Mouse (Mus musculus): ENCODE measurements around the gene Wdr54.

DNA sequence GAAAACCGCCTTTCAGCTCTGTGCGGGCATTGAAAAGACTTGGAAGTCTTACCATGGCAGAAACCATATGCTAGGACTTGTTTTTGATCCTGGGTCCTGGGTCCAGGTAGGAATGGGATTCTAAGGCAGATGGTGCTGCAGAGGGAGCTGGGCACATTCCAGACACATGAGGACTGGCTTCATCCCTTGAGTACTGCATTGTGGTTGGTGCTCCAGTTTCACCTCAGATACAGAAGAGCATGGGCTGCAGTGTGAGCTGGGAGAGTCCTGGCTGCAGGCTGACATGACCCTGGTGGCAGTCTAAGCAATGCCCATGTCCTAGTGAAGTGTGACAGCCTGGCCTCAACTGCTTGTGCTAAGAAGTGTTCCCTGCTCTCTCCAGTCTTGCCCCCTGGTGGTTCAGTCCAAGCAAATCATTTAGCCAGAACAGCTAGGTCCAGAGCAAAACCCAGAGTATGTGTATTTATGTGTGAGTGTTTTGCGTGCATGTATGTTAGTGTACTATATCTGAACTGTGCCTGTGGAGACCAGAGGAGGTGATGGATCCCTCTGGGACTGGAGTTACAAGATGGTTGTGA, 28.8 kb upstream of the Wdr54 start:
- TF ChIP-seq CTCF (IDR thresholded peaks at IDR 0.05; ENCODE audit: extremely low read depth, insufficient read depth, insufficient read length, insufficient replicate concordance) (no peak), POLR2A (IDR thresholded peaks at IDR 0.05; ENCODE audit: low read depth, low read length) (no peak)

All from spleen, adult 2 months (tissue).